Mouse (Mus musculus) kidney, adult 8-10 months (tissue): ENCODE results near the gene Sik1.

Experiments used
- DNase-seq, 2 experiments: peaks; one replicate each; pipeline ENCODE4 v3.0.0; 2022

Gene Sik1

DNA sequence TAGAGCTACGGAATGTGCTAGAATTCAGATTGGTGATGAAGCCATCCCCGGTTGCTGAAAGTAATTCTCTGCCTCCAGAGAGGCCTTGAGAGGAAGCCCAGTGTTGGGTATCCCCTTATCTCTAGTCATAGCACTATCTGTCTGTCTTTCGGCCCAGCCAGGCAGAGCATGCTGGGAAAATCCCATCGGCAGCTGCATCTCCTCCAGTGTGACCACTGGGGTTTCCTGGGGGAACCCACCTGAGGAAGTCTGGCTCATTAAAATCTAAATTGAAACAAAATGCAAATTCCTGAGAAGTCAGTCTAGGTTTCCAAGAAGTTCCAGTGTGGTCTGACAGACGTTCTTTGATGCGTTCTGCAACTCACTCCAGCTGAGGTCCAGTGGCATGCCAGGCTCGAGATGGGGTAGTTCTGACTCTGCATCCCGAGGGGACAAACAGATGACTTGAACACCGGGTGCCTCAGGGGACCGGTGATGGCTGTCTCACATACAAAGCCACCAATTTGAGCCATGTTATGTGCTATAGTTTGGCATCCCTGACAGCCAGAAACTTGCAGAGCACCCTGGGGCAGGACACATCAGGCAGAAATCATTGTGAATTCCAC is 19.8 kb upstream of the Sik1 start:
- no peak for DNase-seq

DNA sequence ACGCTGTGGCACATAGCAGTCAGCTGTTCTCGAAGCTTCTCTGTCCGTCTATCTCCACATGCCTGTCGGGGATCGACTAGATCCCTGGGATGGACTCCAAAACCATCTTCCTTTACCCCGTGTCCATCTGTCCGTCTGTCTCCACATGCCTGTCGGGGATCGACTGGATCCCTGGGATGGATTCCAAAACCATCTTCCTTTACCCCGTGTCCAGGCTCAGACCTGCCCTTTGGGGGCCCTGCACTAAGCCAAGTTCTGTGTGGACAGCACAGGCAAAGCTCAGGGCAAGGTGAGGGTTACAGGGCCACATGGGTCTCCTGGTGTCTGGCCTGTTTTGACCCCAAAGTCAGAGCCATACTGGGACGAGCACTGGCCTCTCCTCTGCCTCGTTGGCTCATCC is 19.1 kb upstream of the Sik1 start:
- no peak for DNase-seq

DNA sequence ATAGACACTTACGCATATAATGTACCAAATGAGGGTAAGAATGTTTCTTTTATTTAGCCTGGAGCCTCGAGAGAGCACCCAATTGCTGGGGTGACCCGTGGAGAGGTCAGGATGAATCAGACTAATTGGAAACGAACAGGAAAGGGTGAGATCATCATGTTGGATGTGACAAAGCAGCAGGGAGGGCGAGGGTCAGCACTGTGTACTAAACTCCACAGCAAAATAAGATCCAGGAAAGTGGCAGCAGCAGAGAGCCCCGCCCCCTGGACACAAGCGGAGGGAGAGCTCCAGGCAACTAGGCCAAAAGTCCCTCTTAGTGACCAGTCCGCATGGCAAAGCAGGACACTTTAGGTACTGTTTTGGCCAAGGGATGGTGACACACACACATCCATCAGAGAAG is 18.4 kb upstream of the Sik1 start:
- DNase-seq = peak in 1 of 2 experiments; percentile 52

DNA sequence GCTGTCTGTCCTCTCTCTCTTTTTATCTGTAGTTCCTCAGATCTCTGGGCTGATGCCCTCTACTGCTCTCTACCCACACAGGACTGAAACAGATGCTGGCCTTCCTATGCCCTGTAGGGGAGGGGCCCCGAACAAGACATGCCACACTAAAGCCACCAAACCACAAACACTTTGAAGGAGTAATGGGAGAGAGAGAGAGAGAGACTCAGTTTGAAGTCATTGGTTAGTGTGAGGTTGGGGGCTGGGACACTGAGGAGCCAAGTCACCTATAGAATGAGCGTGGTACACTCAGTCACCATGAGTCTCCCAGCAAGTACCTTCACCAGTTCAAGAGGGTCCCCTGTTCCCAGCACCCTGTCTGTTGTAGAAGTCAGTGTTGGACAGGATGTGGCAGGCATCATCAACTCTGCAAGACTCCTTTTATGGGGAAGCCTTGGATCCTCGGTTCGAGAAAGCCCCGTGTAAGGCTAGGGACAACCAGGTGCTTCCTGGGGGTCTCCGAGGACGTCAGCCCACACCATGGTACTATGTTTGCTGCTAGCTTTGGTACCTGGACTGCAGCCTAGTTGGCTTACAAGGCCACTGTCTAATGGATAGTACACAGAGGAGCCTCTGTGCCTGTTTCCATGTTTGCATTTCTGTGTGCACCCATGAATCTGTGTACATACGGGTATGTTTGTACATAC is 17.7 kb upstream of the Sik1 start:
- no peak for DNase-seq

DNA sequence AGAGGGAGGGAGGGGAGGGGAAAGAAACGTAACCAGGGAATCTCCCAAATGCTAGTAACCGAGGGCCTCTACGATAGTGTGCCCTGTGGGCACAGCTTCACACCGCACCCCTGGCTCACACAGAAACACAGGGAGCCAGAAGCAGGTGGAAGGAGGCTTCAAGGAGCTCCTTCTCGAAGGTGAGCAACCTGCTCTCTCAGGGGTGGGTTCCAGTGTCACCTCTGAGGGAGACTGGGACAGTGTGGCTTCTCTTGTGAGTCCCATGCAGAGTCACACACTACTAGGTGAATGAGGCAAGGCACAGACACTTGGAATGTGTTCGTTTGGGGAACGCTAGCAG is 17.2 kb upstream of the Sik1 start:
- no peak for DNase-seq

DNA sequence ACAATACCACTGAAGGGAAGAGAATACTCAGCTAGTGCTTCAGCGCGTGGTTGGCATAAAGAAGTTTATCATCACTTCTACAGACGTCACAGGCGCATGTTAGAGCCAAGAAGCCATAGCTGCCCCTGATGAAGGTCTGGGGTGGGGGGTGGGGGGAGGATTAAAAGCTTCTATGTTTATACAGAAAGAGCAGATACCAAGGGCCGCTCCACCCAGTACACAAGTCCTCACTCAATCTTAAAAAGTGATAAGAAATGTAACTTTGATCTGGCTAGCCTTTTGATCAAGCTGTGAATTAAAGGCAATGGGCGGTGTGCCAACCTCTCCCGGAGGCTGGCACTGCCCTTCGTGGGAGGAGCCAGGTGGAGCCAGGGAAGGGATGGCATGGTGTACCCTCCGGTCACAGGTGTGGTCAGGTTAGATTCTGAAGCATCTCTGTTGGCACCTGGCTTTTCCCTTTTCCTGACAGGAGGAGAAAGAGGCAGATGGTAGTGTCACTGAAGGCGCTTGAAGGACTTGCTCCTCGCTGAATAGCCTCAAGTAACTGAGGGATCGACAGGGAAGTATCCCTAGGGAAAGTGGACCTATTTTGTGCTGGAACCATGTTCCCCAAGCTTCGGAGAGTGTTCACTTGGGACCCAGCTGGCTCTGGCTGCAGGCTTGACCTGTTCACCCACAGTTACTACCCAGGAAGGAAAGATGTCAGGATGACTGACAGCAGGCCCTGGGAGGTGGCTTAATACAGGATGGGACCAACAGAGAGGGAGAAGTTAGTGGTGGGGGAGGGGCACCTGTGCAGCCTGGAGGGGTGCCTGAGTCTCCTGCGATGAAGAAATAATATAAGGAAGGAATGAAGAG is 16.6 kb upstream of the Sik1 start:
- DNase-seq = no peak

DNA sequence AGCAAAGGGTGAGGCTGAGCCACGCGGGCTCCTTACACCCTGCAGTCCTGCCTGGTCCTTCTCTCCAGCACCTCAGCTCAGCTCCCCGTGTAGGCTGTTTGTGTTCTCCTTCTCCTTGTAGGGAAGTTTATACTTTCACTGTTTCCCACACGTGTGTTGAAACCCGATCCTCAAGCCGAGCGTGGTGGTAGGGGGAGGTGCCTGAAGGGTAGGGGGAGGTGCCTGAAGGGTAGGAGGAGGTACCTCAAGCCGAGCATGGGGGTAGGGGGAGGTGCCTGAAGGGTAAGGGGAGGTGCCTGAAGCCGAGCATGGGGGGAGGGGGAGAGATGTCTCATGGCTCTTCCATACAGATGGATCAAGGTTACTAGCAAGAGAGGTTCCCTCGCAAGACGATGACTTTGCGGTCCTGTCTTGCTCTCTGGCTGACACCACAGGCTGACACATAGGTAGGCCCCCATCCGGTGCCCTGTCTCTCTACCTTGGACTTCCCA is 15.4 kb upstream of the Sik1 start:
- no peak for DNase-seq

DNA sequence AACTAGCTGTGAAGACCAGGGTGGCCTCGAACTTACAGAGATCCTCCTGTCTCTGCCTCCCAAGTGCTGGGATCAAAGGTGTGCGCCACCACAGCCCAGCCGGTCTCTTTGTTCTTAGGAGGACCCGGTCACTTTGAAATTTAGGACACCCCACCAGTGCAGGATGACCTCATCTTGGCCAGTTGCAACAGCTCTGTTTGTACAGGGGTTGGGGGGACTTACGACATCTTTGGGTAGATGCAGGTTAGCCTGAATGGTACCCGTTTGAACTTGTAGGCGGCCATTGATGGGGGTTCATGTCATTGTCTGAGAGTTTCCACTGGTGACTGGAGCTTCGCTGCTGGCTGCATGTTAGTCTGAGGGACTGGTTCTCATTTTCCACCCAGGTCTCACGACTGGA is 14.8 kb upstream of the Sik1 start:
- no peak for DNase-seq

DNA sequence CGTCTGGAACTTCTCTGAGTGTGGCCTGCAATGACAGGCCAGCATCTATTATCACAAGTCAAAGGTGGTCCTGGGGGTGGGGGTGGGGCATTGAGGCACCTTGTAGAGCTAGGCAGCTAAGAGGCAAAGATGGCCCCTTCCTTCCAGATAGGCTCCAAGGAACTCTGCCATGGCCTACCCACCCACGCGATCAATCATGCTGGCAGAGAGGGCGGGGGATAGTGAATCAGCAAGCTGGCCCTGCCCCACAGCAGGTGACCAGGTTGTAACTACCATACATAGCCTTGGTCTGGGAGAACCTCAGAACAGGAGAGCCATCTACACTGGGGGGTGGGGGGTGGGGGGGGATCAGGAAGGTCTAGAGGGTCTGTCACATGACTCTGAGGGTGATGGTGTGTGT is 12.5 kb upstream of the Sik1 start:
- no peak for DNase-seq

DNA sequence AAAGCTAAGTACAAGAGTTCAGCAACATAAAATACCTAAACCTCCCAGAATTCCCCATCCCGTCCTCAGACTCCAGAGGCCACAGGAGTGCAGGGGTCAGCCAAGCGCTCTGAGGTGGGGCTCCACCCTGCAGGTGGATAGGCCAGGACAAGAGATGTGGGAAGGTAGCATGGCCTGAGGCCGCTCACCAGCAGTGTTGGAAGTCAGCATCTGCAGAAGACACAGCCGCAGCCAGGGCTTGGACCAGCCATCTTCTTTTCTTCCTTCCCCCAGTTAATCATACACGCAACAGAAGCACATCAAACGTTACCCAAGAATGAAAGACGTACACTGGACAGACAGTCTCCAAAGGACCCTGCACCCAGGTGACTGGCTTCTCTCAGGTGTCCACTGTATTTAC is 11.5 kb upstream of the Sik1 start:
- no peak for DNase-seq

DNA sequence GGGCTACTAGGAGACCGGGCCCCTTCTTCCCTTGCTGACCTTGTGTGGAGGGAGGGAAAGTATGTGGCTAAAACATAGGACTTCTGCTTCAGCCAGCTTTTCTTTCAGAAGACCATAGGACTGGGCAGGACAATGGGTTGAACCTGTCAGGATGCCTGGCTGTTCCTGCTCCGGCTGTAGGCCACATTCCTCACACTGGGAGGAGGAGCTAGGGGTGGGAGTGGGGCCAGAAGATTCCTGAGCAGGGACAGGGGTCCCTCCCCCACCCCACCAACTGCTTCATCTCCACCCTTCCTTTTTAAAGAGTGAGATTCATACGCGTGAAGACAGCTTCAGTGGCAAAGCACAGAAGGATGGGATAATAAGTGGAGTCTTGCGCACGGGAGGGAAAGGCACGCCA is 10.0 kb upstream of the Sik1 start:
- DNase-seq = no peak

DNA sequence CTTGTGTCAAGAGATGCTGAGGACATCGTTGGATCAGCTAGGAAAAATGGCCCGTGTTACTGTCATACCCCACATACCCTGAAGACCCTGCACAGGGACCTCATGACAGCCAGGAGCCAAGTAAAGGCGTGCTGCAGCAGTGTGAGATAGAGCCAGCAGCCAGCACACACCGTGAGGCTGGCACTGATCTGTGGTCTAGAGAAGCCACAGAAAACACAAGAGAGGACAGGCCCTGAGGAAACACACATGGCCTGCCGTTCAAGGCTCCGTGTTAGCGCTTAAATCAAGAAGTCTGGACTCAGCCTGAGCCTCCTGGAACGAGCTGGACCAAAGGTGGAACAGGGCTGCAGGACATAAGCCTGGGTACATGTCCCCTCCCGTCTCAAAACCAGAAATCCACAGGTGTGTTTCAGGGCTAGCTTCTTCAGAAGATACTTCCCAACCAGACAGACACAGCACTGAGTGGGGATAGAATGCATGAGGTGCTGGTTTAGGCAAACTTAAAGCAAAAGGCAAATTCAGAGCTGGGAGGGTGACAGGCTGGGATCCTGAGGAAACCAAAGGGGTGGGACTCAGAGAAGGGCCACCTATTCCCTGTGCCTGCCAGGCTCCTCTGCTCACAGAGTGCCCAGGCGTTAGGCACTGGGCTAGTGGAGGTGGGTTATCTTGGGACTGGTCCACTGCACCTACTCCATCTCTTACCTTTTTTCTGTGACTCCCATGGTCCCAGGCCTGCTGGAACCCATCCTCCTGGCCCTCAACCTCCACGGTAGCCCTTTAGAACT is 9.3 kb upstream of the Sik1 start:
- no peak for DNase-seq

DNA sequence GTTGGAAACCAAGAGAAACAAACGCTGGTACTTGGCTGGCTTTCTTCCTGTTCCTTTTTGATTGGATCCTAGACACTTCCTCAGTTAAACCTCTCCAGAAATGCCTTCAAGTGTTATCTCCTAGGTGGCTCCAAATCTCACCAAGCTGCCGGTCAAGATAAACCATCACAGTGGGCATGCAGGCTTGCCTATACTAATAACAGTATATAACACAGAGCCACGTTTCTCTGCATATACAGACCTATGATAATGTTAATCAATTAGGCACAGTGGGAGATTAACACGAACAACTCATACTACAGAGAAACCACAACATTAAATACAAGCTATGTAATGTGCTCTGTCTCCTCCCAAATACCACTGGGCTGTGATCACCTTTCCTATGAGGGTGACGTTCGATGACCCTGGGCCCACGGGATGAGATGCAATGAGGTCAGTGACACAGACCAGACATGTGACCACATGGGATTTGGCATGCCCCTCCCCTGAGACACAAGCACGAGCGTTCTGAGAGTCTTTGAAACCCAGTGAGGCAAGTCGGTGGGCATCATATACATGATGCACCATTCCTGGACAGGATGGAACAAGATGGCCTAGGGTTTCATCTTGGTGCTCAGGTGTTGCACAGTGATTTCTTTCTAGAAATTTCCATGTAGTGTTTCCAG is 7.7 kb upstream of the Sik1 start:
- no peak for DNase-seq

DNA sequence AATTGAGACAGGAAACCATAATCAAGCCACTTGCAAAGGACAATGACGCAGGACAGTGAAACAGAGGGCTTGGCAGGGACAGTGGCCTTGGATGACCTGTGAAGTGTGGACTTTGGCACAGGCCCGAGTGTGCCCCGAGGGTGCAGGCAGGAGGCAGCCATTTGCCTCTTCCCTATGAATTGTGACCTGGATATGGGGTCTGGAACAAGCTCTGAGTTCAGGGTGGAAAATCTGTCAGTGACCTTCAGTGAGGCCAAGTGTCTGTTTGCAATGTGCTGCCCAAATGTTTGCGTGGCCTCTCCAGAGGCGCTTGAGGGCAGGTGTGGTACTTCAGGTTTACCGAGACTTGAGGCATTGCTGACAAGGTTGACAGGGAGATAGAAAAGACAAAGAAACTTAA is 6.5 kb upstream of the Sik1 start:
- peak; percentile 62 to 72 for DNase-seq

DNA sequence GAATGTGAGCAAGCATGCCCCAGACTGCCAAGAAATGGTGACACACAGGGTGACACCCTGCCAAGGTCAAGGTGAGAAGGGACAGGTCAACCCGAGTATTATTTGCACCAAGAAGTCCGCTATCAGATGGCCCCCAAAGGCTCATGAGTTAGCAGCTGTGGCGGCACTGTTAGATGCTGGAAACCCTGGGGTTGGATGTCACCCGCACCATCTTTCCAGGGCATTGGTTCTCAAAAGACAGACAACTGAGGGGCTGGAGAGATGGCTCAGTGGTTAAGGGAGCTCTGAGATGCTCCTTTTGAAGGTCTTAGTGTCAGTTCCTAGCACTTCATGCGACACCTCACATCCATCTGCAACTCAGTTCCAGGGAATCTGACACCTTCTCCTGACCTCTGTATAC is 6.1 kb upstream of the Sik1 start:
- DNase-seq = no peak

DNA sequence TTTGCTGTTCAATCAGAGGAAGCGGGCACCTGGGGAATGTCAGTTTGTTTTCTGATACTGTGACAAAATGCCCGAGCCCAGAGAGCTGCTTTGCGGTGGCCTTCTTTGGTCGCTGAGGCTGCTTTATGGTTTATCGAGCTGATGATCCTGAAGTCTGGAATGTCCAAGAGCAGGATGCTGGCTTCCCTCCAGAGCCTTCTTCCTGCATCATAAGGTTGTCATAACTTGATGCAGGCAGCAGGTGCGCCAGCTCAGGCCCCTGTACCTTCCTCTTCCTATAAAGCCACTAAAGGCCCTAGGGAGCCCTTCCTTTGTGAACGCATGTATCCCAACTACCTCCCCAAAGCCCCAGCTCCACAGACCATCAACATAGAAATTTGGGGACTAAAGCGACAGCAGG is 5.3 kb upstream of the Sik1 start:
- DNase-seq = no peak

DNA sequence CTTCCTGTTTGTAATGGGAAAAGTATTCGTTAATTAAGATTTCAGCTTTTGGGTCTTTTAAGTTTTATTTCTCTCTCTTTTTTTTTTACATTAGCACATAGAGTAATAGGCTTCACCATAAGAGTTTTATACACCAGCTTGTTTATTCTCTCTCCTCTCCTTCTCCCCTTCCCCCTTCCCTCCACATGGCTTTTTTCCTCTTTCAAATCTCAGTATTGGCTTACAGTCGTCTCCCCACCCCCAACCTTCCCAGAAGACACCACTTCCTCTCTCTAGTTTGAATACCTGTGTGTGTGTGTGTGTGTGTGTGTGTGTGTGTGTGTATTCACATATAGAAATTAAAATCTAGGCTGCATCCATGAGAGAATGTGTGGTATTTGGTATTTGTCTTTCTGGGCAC is 3.8 kb upstream of the Sik1 start:
- DNase-seq = no peak

DNA sequence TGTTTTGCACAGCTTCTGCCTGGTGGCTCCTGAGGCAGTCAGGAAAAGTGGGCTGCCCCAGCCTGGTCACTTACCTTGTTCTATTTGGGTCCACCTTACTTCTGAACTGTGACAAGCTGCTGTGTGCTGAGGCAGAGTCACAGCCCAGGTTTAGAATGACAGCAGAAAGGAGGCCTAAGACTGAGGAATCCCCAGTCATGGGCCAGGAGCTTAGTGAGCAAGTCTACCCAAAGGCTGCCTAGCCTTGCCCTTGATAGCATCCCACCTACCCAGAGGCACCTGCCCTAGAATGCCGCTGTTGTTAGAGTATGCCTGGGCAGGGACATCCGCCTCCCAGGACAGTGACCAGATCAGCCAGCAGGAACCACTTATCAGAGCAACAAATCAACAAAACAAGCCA is 3.2 kb upstream of the Sik1 start:
- DNase-seq = no peak

DNA sequence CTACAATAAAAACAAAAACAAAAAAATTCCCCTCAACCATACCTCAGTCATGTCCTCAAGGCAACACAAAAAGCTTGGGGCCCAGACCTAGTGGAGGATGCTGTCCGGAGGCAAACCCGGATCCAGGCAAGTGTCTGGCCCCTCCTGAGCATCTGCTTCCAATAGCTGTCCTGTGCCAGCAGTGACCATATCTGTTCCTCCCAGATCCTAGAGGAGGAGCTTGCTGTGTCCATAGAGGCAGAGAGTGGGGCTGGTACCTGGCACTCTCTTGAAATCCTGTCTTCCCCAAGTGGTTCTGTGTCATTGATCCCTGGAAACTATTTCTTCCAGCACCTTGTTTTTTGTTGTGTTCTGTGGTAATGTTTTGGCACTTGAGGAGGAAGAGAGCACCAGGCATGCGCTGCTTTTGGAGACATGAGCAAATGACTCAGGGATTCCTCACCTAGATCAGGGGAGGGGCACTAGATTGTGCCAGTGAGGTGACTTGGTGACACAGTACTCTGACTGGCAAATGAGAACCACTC is 2.4 kb upstream of the Sik1 start:
- no peak for DNase-seq

DNA sequence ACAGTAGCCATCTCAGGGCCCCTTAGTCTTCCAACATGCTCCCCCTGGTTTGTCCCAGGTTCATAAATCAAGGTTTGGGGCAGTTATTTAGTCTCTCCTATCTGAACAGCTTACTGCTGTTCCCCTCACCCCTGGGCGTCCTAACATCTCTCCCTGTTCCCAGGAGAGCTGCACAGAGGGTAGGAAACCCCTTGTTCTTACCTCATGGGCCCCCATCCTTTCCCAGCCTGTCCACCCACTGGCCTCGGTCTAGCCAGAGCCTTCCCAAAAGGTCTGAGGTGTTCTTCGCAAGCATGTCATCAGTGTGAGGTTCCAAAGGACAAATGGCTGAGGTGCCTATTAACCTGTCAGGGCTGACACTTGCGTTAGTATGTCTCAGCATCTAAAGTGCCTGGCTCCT is 1.6 kb upstream of the Sik1 start:
- DNase-seq = no peak

DNA sequence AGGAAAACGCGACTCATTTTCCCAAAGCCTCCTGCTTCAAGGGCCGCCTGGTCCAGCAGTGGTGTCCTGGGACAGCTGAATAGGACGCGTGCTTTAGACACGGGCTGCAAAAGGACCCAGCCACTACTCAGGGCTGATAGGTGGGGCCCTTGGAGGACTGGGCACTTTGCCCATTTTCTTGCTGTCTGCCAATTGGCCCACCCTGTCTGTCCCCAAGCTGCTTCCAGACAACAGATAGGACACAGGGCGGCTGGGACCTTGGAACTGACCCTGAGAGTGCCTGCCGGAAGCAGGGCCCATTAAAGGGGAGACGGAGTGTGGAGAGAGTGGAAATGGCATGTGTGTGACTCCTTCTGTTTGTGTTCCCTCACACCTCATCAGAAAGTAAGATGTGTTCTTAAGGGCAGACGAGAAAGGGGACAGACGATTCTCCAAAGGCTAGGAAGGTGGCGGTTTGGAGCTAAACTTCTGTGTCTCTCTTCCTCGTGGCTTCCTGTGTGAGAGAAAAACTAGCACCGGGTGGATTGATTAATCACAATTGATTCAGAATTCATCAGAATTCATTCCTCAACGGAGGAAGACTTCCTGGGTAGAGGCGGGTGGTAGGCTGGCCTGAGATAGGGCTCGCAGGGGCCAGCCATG is 1.0 kb upstream of the Sik1 start:
- DNase-seq = peak; percentile 81 to 83
